In the genomic region with DNA sequence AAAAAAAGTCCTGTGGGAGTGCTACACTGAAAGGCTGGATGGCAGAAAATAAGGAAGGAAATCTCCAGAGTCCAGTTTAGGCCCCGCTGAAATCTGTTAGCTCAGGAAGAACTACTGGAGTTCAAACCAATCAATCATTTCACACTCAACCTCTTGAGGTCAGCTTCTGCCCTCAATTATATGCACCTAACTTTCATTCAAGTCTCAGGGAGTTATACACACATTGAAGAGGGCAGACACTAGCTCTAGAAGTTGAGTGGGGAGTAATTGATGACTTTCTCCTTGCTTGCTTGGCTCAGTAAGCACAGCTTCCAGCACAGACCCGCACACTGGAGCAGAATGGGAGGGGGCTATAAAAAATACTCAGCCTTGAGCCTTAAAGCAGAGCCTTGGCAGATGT, we compare ENCODE assay signal across 22 mouse cellular contexts.
DNase-seq lines count a peak whose midpoint lies in the region; ATAC-seq lines count a peak whose summit lies in the region.
"Had no signal": no experiment of that assay in that cellular context is flagged by ENCODE, and none has a peak within 500 bp of the region (broad histone marks: within the 10 kb centered on the region; RNA-seq: fewer than 3 reads in every experiment).

No protein-coding gene starts in this region.

- H3K27ac ChIP-seq in kidney, embryonic 15.5 days, result no peak overlapping the region
- H3K27ac ChIP-seq in midbrain, embryonic 11.5 days (ENCODE audit: low read depth, low read length), result no peak overlapping the region
- no peak overlapping the region for H3K27ac ChIP-seq in midbrain, embryonic 16.5 days (ENCODE audit: low read length)
- H3K27ac ChIP-seq: embryonic facial prominence, embryonic 13.5 days; forebrain, embryonic 13.5 days; heart, embryonic 10.5 days; hindbrain, embryonic 12.5 days had no signal

- no peaks in the 10 kb centered on the region for H3K9me3 ChIP-seq in kidney, embryonic 15.5 days (replicated peaks)
- no peaks in the 10 kb centered on the region for H3K9me3 ChIP-seq in midbrain, embryonic 11.5 days (ENCODE audit: control insufficient read depth, low read length)
- H3K9me3 ChIP-seq in midbrain, embryonic 16.5 days (replicated peaks; ENCODE audit: control insufficient read depth, low read length, poor library complexity, severe bottlenecking), result no peaks in the 10 kb centered on the region
- H3K9me3 ChIP-seq: embryonic facial prominence, embryonic 13.5 days; forebrain, embryonic 13.5 days; heart, embryonic 10.5 days; hindbrain, embryonic 12.5 days had no signal

- 15% methylated on average over 2 of the region's 2 CpGs for WGBS in kidney, embryonic 15.5 days
- 80% methylated on average over 2 of the region's 2 CpGs for WGBS in midbrain, embryonic 11.5 days
- WGBS in midbrain, embryonic 16.5 days, result 82% methylated on average over 2 of the region's 2 CpGs

- no peaks in the 10 kb centered on the region for H3K4me1 ChIP-seq in kidney, embryonic 15.5 days
- H3K4me1 ChIP-seq in midbrain, embryonic 11.5 days (ENCODE audit: control insufficient read depth, insufficient read depth, low read length), result no peaks in the 10 kb centered on the region
- H3K4me1 ChIP-seq in midbrain, embryonic 16.5 days (ENCODE audit: control insufficient read depth, insufficient read depth, low read length), result no peaks in the 10 kb centered on the region
- H3K4me1 ChIP-seq: embryonic facial prominence, embryonic 13.5 days; forebrain, embryonic 13.5 days; heart, embryonic 10.5 days; hindbrain, embryonic 12.5 days had no signal

- H3K4me3 ChIP-seq in kidney, embryonic 15.5 days (replicated peaks), result no peak overlapping the region
- no peak overlapping the region for H3K4me3 ChIP-seq in midbrain, embryonic 11.5 days (ENCODE audit: low read depth, low read length)
- no peak overlapping the region for H3K4me3 ChIP-seq in midbrain, embryonic 16.5 days (ENCODE audit: low read depth, low read length)
- H3K4me3 ChIP-seq: embryonic facial prominence, embryonic 13.5 days; forebrain, embryonic 13.5 days; heart, embryonic 10.5 days; hindbrain, embryonic 12.5 days had no signal

- H3K9ac ChIP-seq in kidney, embryonic 15.5 days, result no peak overlapping the region
- no peak overlapping the region for H3K9ac ChIP-seq in midbrain, embryonic 11.5 days (ENCODE audit: low read length)
- no peak overlapping the region for H3K9ac ChIP-seq in midbrain, embryonic 16.5 days (ENCODE audit: low read depth, low read length)
- H3K9ac ChIP-seq: embryonic facial prominence, embryonic 13.5 days; forebrain, embryonic 13.5 days; forebrain, postnatal 0 days; hindbrain, embryonic 12.5 days had no signal

- no peak for DNase-seq in kidney, postnatal 25 days
- peak; percentile 70 for DNase-seq in midbrain, embryonic 11.5 days (ENCODE audit: low spot score, missing footprints)
- peak; percentile 48 for DNase-seq in embryo, embryonic 10 days (ENCODE audit: low spot score)
- peak; percentile 2 for DNase-seq in embryo, embryonic 9.5 days (ENCODE audit: extremely low spot score)
- no peak for DNase-seq in thymus, postnatal 10 days (ENCODE audit: low spot score in 2 of 2)
- DNase-seq: adrenal gland, postnatal 10 days; cerebellum, adult 11-12 months; cerebellum, adult 9-10 months; cerebellum, postnatal 25 days; forebrain, postnatal 0 days; gastrocnemius, postnatal 36 days; heart, adult 11 months; heart, postnatal 10 days; heart, postnatal 4 days had no signal

- no peaks in the 10 kb centered on the region for H3K36me3 ChIP-seq in kidney, embryonic 15.5 days
- H3K36me3 ChIP-seq in midbrain, embryonic 11.5 days (ENCODE audit: control insufficient read depth, insufficient read depth, low read length), result no peaks in the 10 kb centered on the region
- no peaks in the 10 kb centered on the region for H3K36me3 ChIP-seq in midbrain, embryonic 16.5 days (ENCODE audit: control insufficient read depth, insufficient read depth, low read length)
- H3K36me3 ChIP-seq: embryonic facial prominence, embryonic 13.5 days; heart, embryonic 10.5 days; hindbrain, embryonic 12.5 days had no signal

- H3K27me3 ChIP-seq in kidney, embryonic 15.5 days, result no peaks in the 10 kb centered on the region
- H3K27me3 ChIP-seq in midbrain, embryonic 11.5 days (ENCODE audit: control insufficient read depth, insufficient read depth, low read length), result no peaks in the 10 kb centered on the region
- no peaks in the 10 kb centered on the region for H3K27me3 ChIP-seq in midbrain, embryonic 16.5 days (ENCODE audit: control insufficient read depth, insufficient read depth, low read depth, low read length)
- H3K27me3 ChIP-seq: embryonic facial prominence, embryonic 13.5 days; forebrain, embryonic 13.5 days; hindbrain, embryonic 12.5 days had no signal

- no peak overlapping the region for H3K4me2 ChIP-seq in kidney, embryonic 15.5 days
- no peak overlapping the region for H3K4me2 ChIP-seq in midbrain, embryonic 11.5 days
- no peak overlapping the region for H3K4me2 ChIP-seq in midbrain, embryonic 16.5 days (ENCODE audit: low read length)
- H3K4me2 ChIP-seq: embryonic facial prominence, embryonic 13.5 days; forebrain, embryonic 13.5 days; hindbrain, embryonic 12.5 days had no signal

- peak; percentile 94 for ATAC-seq in kidney, embryonic 15.5 days (replicated peaks; ENCODE audit: low FRiP score)
- ATAC-seq in midbrain, embryonic 11.5 days (ENCODE audit: low FRiP score), result no peak
- ATAC-seq in midbrain, embryonic 16.5 days, result no peak
- ATAC-seq in erythroid progenitor cell, adult 5-6 weeks (replicated peaks; ENCODE audit: low FRiP score, poor library complexity, severe bottlenecking), result no peak
- ATAC-seq: forebrain, embryonic 13.5 days; forebrain, postnatal 0 days; hindbrain, embryonic 16.5 days had no signal

Comparison
In these comparisons a context has a peak if more than half of its experiments do, and no peak if none do; other contexts are left out.
1. DNase-seq: peak in midbrain, embryonic 11.5 days (single experiment), embryo, embryonic 10 days (single experiment) and embryo, embryonic 9.5 days (single experiment); none in kidney, postnatal 25 days (0 of 2) and thymus, postnatal 10 days (0 of 2).